Mouse (Mus musculus) spleen, adult 2 months (tissue): ENCODE measurements around the gene Gm20388. TPM values are rescaled to one million over a fixed set of nuclear protein-coding genes. Genes with fewer than 3 reads are reported as not detected.
A peak's percentile ranks its signal among the peaks of the same experiment; 100 is the strongest.

Source experiments
- DNase-seq, 2 experiments: peaks; one replicate each; pipeline versions ENCODE4 v3.0.0 to v3.0.0-alpha.2; 2012 to 2021; ENCODE audit warnings: low spot score in 2 of 2, low read depth in 1 of 2
- H3K27ac ChIP-seq: fragments of 200-500 bp; 2 replicates; pipeline ENCODE4 v1.5.1; 2012; ENCODE audit warnings: low read length, inconsistent platforms; ENCODE audit not compliant: insufficient read depth
- H3K27me3 ChIP-seq: fragments of 200-500 bp; 2 replicates; pipeline ENCODE4 v1.6.1; 2012; ENCODE audit warnings: mild to moderate bottlenecking, moderate library complexity, low read length, inconsistent platforms; ENCODE audit not compliant: control insufficient read depth, insufficient read depth
- H3K36me3 ChIP-seq: fragments of 200-500 bp; 2 replicates; pipeline ENCODE4 v1.6.1; 2012; ENCODE audit warnings: mild to moderate bottlenecking, low read length, inconsistent platforms; ENCODE audit not compliant: control insufficient read depth, insufficient read depth
- H3K4me1 ChIP-seq: fragments of 200-500 bp; 2 replicates; pipeline ENCODE4 v1.6.1; 2011; ENCODE audit warnings: inconsistent platforms; ENCODE audit not compliant: control insufficient read depth, insufficient read depth, insufficient read length
- H3K4me3 ChIP-seq: fragments of 200-500 bp; 2 replicates; pipeline ENCODE4 v1.5.1; 2011; ENCODE audit warnings: mild to moderate bottlenecking, inconsistent platforms; ENCODE audit not compliant: insufficient read depth, insufficient read length; ENCODE audit errors: extremely low read depth
- CTCF ChIP-seq: fragments of 200-500 bp; IDR thresholded peaks from 2 replicates; pipeline ENCODE4 v1.5.1; 2011; ENCODE audit warnings: mild to moderate bottlenecking, inconsistent platforms; ENCODE audit not compliant: insufficient read depth, insufficient read length, insufficient replicate concordance; ENCODE audit errors: extremely low read depth
- POLR2A ChIP-seq: fragments of 200-500 bp; IDR thresholded peaks from 2 replicates; pipeline ENCODE4 v1.6.1; 2011; ENCODE audit warnings: low read depth, low read length, inconsistent platforms
- WGBS: fragments of 180-500 bp; shearing (Covaris S2); methylation state at CpG from one replicate; pipeline ENCODE4 v1.1.7; 2018; 5-methylcytosine and 5-hydroxymethylcytosine counted together
- polyA plus RNA-seq: library from polyadenylated mRNA; depleted of rRNA; stranded (reverse); fragments of >200 nt; gene quantifications from 2 replicates; pipeline ENCODE4 v1.2.3, GENCODE M21; 2012

Gene Gm20388
- polyA plus RNA-seq, 1 experiment, result 26.1 TPM

DNA sequence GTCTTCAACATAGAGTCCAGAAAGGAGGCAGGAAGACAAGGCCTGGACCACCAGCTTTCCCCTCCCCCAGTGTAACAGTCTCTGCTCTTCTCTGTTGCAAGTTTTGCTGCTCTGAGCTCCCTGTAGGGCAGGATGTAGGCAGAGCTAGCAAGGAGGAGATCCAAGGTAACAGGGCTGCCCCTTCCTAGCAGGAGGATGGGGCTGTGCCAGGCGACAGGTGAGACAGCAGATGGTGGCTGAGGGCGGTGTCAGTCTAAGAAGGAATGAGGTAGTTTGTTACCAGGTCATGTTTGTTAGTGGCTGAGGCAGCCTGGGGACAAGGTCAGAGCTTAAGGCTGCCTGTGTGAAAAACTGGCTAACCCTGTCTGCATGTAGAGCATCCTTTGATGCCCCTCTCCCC lies 1789.3 kb downstream of the Gm20388 start:
- Histone ChIP-seq H3K4me3 (no peak overlapping the region), H3K27me3 (0 out of 2 replicates have a peak, but pooled peaks cover 3% of the 10 kb centered on the region), H3K4me1 (peaks cover 3% of the 10 kb centered on the region; the same call in 1 of the 2 replicates), H3K36me3 (no peaks in the 10 kb centered on the region), H3K27ac (no peak overlapping the region)
- 98% methylated on average over 2 of the region's 2 CpGs for WGBS
- TF ChIP-seq CTCF (no peak), POLR2A (no peak)
- no peak for DNase-seq

GRCm38 (mm10) chr8:121705174-121705573 lies 1794.5 kb downstream of the Gm20388 start:
- Histone ChIP-seq H3K27me3 (no peaks in the 10 kb centered on the region), H3K36me3 (no peaks in the 10 kb centered on the region), H3K4me3 (no peak overlapping the region), H3K4me1 (no peaks in the 10 kb centered on the region), H3K27ac (no peak overlapping the region)
- 67% methylated on average over 3 of the region's 3 CpGs for WGBS
- TF ChIP-seq POLR2A (no peak), CTCF (no peak)
- DNase-seq, result no peak

DNA sequence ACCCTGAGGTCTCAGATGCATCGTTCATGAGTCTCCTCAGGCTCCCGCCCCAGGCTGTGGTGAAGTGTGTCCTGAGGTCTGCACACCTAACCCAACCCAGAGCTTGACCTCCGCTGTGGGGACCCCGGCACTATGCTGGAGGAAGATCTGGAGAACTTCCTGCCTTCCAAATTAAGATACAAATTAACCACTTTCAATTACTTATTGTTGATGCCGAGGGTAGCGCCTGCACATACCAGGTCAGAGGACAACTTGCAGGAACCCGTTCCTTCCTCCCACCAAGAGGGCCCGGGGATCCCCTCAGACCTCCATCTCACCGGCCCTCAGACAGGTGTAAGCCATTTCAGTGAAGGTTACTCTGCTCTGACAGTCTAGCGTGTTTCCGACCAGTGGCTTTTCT lies 1796.3 kb downstream of the Gm20388 start:
- DNase-seq, result no peak
- no peaks in the 10 kb centered on the region for H3K27me3 ChIP-seq
- H3K27ac ChIP-seq, result no peak overlapping the region
- 75% methylated on average over 11 of the region's 11 CpGs for WGBS
- no peak overlapping the region for H3K4me3 ChIP-seq
- no peaks in the 10 kb centered on the region for H3K4me1 ChIP-seq
- no peaks in the 10 kb centered on the region for H3K36me3 ChIP-seq
- TF ChIP-seq POLR2A (no peak), CTCF (no peak)

DNA sequence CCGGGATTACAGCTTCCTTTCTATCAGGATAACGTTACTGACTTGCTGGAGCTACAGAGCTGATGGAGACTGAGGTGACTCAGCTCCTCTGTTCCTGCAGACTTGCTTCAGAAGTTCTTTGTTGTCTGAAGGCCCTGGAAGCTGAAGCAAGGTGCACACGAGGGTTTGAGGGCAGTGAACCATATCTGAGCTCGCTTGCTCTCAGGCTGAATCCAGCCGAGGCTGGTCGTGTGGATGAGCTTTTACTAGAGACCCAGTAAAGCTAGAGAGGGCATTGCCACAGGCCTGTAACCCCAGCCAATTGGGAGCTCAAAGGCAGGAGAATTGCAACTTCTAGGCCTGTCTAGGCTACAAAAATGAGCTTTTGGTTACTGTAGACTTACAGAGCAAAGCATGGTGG lies 1797.8 kb downstream of the Gm20388 start:
- no peaks in the 10 kb centered on the region for H3K27me3 ChIP-seq
- H3K4me1 ChIP-seq, result no peaks in the 10 kb centered on the region
- H3K36me3 ChIP-seq, result no peaks in the 10 kb centered on the region
- H3K27ac ChIP-seq, result no peak overlapping the region
- WGBS, result 65% methylated on average over 6 of the region's 6 CpGs
- TF ChIP-seq CTCF (no peak), POLR2A (no peak)
- no peak overlapping the region for H3K4me3 ChIP-seq
- no peak for DNase-seq

DNA sequence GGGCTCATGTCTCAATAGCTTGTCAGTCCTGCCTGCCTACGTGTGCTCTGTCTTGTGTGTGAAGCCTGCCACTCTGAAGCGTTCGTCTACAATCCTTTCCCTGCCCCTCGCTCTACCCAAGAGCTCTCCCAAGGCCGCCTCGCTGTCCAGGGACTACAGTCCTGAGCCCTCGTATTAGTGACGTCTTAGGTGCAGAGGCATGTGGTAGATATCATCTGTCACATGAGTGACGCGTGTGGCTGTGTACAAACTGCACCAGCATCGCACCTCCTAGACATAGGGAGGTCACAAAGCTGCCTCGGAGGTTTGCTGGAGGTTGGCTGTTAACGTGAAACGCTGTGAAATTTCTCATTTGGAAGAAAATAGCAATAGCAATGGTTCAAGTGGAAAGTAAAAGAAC lies 1806.9 kb downstream of the Gm20388 start:
- no peaks in the 10 kb centered on the region for H3K27me3 ChIP-seq
- H3K27ac ChIP-seq, result no peak overlapping the region
- H3K36me3 ChIP-seq, result no peaks in the 10 kb centered on the region
- 56% methylated on average over 14 of the region's 14 CpGs for WGBS
- no peak for TF ChIP-seq CTCF
- TF ChIP-seq POLR2A, result no peak
- DNase-seq, result no peak
- no peaks in the 10 kb centered on the region for H3K4me1 ChIP-seq
- H3K4me3 ChIP-seq, result no peak overlapping the region

DNA sequence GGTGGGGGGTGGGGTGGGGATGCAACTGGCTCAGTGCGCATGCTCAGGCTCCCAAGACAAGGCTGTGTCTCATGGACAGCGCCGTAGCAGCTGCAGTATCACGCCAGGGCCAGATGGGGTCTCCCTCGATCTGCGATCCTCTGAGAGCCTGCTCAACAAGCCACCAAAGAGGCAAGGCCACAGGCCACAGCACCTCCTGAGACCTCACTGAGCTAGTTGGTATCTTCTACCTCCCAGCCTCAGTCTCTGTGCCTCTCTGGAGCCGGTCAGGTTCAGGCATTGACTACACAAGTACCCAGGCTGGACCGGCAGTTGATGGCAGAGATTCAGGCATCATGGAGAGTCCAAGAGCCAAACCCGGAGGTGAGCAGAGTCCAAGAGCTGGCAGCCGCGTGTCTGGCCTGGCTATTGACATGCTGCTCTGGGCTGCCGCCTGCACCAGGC lies 1807.4 kb downstream of the Gm20388 start:
- 28% methylated on average over 12 of the region's 12 CpGs for WGBS
- Histone ChIP-seq H3K36me3 (no peaks in the 10 kb centered on the region), H3K27me3 (no peaks in the 10 kb centered on the region), H3K27ac (no peak overlapping the region), H3K4me1 (no peaks in the 10 kb centered on the region), H3K4me3 (no peak overlapping the region)
- DNase-seq, result peak in 1 of 2 experiments; percentile 40
- TF ChIP-seq POLR2A (no peak), CTCF (0 out of 2 replicates have a peak, but pooled peaks have one; percentile 12)

GRCm38 (mm10) chr8:121718925-121719324 lies 1808.3 kb downstream of the Gm20388 start:
- Histone ChIP-seq H3K27ac (no peak overlapping the region), H3K4me1 (no peaks in the 10 kb centered on the region), H3K27me3 (no peaks in the 10 kb centered on the region), H3K4me3 (no peak overlapping the region), H3K36me3 (no peaks in the 10 kb centered on the region)
- DNase-seq, result no peak
- whole genome bisulfite sequencing, result 58% methylated on average over 6 of the region's 6 CpGs
- TF ChIP-seq CTCF (no peak), POLR2A (no peak)
